Mouse (Mus musculus) naive thymus-derived CD4-positive, alpha-beta T cell, adult 5 months (primary cell): ENCODE data around the gene Gm2163. TPM values are rescaled to one million over a fixed set of nuclear protein-coding genes. Genes with fewer than 3 reads are reported as not detected.

Experiments used
- polyA plus RNA-seq: library from polyadenylated mRNA; unstranded; fragments of 100-300 nt; shearing (Covaris generic); gene quantifications from one replicate; pipeline ENCODE4 v1.2.1, GENCODE M21; 2017

The Gm2163 gene
- not detected for polyA plus RNA-seq

DNA sequence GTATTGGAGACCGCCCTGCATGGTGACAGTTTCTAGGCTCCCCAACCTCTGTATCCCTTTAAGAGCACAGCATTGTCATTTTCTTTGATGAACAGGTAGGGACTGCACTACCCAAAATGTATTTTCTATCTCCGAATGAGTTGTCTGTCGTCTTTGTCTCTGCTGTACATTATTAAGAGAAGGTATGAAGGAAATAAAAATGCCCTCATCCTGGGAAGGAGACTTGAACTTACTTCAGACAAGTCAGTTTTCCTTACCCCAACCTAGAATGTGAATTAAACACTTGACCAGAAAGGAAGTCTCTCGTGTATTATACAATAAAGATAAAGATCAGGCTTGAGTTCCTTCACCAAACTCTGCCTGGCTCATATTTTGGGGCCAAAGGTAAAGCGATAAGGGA is at the start of gene Gm2163:
Gm2163 (plus strand) TSS at position 301 of the 400 bp plus-strand sequence.

DNA sequence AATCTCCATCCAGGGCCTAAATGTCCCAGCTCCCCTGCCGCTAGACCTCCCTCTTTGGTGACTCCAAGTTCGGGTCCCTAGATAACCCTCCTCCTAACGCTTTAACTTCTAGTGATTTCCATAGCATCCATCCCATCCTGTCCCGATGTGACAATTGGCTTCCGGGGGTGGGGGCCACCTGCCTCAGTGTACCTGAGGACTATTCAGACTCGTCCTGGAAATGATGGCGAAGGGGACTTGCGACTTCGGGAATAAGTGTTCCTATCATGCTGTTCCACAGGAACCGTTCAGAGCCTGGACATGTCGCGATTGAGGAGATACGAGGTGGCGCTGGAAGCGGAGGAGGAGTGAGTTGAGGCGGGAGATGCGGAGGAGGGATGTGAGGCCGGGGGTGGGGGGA is 27.5 kb upstream of the Gm2163 start, which contains the start of gene Gm21586:
Gm21586 (plus strand) TSS at position 301 of the 400 bp plus-strand sequence.

DNA sequence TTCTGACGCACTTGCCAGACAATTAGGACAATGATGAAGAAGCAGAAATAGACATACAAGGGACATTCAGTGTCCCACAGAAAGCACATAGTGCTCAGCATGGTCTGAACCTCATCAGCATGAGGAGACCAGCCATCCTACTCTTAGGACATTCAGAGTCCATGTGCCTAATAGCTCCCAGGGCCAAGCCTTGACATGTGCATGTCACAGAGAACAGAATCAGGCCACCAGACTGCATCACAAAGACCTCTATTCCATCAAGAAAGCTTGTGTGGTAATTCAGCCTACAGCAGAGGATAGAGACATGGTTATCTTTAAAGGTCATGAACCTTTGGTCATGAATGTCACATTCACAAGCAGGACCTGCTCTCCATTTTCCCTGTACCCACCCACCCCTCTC is 61.5 kb downstream of the Gm2163 start, which contains the start of gene Fam205a2:
Fam205a2 (minus strand) TSS at position 101 of the 400 bp plus-strand sequence.

DNA sequence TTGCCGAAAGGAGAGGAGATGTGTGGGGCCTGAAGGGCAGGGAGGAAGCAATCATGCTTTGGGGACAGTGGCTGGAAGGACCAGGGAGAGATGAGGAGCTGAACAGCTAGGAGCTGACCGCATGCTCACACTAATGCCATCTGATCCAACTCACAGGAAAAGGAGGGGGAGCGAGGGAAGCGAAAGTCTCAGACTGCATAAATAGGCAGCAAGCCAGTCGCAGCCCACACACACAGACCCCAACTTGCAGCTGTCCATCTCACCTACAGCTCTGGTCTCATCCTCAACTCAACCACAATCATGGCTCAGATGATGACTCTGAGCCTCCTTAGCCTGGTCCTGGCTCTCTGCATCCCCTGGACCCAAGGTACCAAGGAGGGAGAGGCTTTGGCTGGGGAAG is 145.3 kb downstream of the Gm2163 start, which contains the start of gene Gm10591:
Gm10591 (plus strand) TSS at position 301 of the 400 bp plus-strand sequence.

DNA sequence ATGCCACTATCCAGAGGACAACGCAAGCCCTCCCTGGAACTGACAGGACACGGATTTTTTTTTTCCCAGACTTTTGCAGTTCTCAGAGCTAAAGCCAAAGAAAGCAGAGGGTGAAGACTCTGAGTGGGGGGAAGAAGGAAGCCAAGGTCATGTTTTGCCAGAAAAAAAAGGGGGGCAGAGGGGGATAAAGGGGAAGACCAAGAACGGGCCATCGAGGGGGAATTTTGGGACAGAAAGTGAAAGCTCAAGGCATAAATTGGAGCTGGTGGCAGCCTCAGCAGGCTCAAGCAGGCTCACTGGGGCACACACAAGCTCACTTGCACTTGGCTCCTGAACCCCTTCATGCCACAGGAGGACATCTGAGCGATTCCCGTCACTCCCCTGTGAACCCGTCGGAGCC is 162.9 kb downstream of the Gm2163 start, which contains the start of gene Gm2564:
Gm2564 (plus strand) TSS at position 301 of the 400 bp plus-strand sequence.

Other genes starting within 250 kb of the Gm2163 start
- not detected for gene Gm10600, start 226.1 kb upstream of the Gm2163 start, polyA plus RNA-seq
- not detected for gene Ccl21b, start 211.0 kb upstream of the Gm2163 start, polyA plus RNA-seq
- gene Gm21953, start 172.5 kb upstream of the Gm2163 start, polyA plus RNA-seq: not detected
- not detected for gene Fam205a3, start 148.4 kb upstream of the Gm2163 start, polyA plus RNA-seq
- not detected for gene Gm21586, start 27.4 kb upstream of the Gm2163 start, polyA plus RNA-seq
- not detected for gene Fam205a2, start 61.4 kb downstream of the Gm2163 start, polyA plus RNA-seq
- not detected for gene Gm10591, start 145.4 kb downstream of the Gm2163 start, polyA plus RNA-seq
- not detected for gene Gm2564, start 163.0 kb downstream of the Gm2163 start, polyA plus RNA-seq
- not detected for gene Ccl27b, start 188.5 kb downstream of the Gm2163 start, polyA plus RNA-seq
- not detected for gene Il11ra2, start 195.1 kb downstream of the Gm2163 start, polyA plus RNA-seq